Mouse (Mus musculus) spleen, postnatal 4 days (tissue): ENCODE results near the gene Tmprss11d.
"Not testable (repeated sequence)": the region's sequence is repeated elsewhere in the genome, so short reads cannot be mapped to it uniquely, and the experiment has no call there.

Experiments used
- DNase-seq, 2 experiments: peaks; one replicate each; pipeline ENCODE4 v3.0.0; 2022; ENCODE audit warnings: low spot score in 2 of 2

Tmprss11d gene

DNA sequence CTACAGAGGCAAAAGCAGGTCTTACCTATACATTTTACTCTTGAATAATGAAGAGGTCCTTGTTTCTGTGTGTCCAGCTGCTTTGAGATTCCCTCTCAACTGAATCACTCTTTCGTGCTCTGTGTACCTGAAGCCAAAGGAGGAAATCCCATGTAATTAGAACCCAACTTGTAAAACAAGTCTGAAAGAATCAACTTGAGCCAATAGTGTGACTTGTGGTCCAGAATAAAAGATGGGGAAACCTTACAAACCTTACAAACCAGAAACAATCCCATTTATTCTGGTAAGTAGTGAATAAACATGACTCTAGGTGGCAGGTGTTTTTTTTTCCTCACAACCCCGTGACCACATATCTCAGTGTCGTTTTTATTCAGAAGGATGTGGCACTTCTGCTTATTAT lies at the start of gene Tmprss11d:
TSS of gene Tmprss11d (minus strand) at position 101 of the 400 bp plus-strand sequence.
- DNase-seq: no peak

DNA sequence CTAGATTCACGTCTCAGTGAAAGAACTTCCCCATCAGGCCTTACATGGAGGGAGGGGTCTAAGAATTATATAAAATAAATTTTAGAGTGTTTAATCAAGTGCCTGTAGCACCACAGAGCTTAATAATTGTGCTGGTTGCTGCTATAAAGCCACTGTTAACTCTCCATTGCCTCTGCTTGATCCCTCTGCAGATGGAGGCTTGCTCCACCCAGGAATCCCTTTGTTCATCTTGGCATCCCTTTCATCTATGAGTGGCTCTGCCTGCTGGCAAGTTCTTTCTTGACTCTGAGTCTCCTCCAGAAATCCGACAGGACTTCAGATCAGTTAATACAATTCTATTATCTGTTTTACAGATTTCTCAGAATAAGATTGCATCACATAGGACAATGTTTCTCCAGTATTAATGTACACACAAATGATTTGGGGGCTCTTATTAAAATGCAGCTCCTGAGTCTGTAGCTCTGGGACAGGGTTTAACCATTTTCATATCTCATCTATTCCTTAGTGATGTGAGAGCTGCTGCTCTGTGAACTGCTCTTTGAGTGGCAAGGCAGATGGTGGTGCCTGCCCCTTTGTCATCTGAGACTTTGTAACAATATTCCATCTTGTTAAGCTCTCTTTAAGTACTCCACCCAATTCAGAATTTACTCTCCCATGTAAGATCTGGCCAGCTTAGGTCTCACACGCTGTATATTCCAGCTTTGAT lies 48.3 kb upstream of the Tmprss11d start:
- no peak for DNase-seq

DNA sequence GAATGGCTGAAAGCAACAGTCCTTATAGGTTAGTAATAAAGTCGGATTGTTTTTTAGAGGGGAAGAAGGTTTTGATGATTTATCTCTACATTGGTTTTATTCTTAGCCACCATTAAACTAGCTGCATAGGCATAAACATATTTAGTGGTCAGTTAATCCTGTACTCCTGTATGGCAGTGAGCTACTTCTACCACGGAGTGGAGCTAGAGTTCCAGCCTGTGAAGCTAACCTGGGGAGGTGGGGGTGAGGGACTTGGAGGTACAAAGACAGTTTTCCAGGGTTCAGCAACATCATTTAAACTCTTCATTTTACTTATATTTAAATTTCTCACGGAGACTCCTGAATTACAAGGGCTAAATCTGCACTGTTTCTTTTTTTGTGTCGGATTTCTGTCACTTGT lies 46.3 kb upstream of the Tmprss11d start:
- no peak for DNase-seq

DNA sequence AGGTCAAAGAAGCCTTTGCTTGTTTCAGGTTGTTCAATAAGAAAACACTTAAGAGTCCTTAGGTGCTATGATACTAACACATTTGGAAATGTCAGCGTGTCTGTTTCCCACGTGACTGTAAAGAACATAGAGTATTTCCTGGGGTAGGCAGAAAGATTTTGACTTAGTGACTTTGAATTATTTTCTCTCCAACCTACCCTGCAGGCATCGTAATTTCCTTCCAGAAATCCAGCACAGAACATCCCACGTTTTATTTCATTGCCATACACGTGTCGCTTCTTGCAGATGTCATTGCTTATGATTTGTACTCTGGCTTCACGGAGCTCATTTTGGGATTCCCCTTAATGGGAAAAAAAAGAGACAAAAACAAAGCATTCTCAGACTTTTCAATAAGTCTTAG lies 41.1 kb upstream of the Tmprss11d start:
- DNase-seq: no peak

DNA sequence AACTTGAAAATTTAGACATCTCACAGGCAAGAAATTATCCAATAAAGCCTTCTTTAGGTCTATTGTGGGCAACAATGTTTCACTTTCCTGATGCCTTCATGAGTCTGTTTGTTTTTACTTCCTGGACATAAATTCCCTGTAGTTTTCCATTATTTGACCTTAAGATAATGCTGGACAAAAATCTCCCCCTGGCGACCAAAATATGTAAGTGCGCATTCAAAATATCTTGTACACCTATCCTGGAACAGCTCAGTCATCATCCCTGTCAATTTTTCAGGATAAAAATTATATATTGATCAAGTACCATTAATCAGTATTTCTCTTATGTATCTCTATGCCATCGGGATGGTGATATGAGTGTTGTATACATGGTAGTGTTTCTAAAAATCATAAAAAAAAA lies 37.6 kb upstream of the Tmprss11d start:
- no peak for DNase-seq

DNA sequence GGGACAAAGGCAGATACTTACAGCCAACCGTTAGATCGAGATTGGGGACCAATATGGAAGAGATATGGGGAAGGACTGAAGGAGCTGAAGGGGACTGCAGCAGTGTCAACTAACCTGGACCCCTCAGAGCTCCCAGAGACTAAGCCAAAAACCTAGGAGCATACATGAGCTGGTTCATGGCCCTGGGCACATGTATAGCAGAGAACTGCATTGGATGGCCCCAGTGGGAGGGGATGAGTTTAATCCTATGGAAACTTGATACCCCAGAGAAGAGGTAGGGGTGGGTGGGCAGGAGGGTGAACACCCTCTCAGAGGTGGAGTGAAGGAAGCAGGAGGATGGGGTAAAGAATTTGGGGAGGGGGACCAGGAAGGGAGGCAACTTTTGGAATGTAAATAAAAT lies 34.7 kb upstream of the Tmprss11d start:
- DNase-seq: no peak

DNA sequence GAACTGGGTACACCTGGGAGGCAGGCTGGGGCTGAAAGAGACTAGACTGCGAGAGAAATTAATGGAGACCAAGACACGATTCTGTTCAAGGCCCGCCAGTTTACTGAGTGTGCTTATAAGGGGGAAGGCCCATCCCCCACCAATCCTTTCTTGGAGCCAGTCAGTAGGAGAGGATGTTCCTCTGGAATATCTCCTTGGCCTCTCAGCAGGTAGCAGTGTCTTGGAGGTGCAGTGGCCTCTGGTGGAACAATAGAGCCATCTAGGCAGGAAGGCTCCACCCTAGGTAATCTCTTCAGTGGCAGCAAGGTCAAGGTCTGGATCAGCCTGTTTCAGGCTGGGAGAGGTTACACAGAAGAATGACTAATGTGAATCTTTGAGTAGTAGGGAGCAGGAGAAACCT lies 34.0 kb upstream of the Tmprss11d start:
- DNase-seq: no peak

DNA sequence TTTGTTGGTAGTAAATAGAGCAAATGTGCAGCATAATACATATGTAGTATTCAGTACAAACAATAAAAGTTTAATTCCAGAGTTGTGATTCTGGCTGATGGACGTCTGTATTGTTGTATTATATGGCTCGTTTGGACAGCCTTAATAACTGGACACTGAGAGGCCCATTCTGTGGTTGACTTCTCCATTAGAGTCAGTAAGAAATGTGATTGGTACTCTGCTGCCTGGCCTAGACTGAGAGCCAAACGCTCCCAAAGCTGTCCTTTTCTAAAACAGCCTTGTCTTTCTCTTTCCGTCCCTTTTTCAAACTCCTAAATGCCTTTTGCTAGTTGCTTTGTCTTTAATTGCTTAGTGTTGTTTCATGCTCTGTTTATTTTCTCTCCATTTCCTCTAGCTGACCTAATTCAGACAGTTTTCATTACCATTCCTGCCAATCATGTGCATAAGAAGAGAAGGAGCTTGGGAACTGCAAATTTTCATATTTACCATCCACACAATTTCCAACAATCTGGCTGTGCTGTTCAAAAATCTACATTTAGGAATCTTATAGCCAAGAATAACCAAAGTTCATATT lies 13.7 kb downstream of the Tmprss11d start:
- DNase-seq: no peak

DNA sequence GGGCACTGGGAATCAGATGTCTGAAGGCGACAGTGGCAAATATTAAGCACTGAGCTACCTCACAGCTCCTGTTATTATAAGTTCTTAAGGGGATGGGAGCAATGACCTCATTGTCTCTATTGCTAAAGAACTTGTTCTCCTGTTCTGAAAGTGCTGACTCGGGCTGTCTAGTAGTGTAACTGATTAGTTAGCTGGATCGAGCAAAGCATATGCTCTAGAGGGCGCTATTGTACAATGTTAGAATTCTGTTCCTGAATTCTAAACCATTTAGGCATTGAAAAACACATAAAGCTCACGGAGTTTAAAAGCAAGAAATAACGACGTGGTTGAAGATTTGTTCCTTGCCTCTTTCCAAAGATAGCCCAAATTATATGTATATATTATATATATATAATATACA lies 20.3 kb downstream of the Tmprss11d start:
- no peak for DNase-seq

DNA sequence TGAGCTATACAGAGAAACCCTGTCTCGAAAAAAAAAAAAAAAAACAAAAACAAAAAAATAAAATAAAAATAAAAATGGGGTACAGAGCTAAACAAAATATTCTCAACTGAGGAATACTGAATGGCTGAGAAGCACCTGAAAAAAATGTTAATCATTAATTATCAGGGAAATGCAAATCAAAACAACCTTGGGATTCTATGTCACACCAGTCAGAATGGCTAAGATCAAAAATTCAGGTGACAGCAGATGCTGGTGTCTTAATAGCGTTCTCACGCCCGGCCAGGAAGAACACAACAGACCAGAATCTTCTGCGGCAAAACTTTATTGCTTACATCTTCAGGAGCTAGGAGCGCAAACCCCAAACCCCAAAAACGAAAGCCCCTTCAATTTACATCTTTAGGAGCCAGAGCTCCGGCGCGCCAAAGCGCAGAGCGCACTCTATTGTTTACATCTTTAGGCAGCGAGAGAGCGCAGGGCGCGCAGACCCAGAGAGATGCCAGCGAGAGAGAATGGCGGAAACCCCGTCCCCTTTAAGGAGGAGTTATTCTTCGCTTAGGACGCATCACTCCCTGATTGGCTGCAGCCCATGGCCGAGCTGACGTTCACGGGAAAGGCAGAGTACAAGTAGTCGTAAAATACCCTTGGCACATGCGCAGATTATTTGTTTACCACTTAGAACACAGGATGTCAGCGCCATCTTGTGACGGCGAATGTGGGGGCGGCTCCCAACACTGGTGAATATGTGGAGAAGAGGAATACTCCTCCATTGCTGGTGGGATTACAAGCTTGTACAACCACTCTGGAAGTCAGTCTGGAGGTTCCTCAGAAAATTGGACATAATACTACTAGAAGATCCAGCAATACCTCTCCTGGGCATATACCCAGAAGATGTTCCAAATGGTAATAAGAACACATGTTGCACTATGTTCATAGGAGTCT lies 54.9 kb downstream of the Tmprss11d start:
- DNase-seq: not testable (repeated sequence)

DNA sequence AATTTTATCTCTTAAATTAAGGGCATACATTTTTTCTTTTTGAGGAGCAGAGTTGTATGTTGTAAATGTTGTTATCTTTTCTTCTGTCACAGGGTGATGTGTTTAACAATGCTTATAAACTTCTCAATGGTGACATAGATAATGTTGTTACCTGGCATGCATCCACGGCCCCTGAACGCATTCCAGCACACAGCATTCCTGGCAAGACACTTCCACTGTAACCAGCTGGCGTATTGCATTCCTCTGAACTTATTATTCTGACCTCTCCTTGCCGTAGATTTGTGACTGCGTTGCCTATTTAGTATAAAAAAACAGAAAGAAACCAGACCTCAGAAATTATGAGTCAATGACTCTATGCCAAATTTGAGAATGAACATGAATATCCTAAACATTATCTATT lies 67.1 kb downstream of the Tmprss11d start:
- DNase-seq: no peak

DNA sequence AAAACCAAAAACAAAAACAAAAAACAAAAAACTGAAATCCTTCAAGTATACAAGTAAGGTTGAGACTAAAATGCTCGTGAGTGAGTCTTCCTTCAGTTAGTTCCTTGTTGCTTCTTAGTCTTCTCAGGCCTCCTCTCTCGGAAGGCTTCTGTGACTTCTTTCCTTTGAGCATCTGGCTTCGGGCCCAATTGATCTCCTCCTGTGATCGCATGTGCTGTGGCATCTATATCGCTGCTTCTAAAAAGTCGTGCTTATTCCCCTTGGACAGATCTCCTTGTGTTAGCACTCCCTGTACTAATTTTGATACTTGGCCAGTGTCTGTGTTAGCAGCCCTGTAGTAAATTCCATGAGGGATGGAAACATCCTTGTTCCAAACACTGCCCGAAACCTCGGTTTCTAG lies 69.3 kb downstream of the Tmprss11d start:
- DNase-seq: no peak

DNA sequence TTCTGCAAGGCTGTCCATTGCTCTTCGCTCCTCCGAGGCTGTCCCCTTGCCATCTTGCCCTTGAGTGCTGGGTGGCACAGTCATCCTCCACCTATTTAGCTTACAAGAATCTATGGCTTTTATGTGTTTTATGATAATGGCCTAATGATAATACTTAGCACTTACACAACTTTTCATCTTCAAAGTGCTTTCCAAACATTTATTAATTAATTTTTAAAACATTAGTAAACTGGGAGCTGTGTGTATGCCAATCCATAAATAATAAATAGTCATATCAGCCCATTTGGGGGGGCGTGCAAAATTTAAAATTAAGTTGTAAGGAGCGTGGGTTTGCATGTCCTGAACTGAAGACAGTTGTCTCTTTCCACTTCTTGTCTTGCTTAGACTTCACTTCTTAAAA lies 84.0 kb downstream of the Tmprss11d start, which contains the start of gene Tmprss11c:
TSS of gene Tmprss11c (minus strand) at position 101 of the 400 bp plus-strand sequence.
- DNase-seq: no peak
